Mouse (Mus musculus) left cerebral cortex, adult 9 months (tissue): ENCODE data around the gene Wap.
"Not testable (repeated sequence)": the region's sequence is repeated elsewhere in the genome, so short reads cannot be mapped to it uniquely, and the experiment has no call there.

ENCODE experiments used
- DNase-seq, 2 experiments: peaks; one replicate each; pipeline ENCODE4 v3.0.0; 2022; ENCODE audit warnings: low spot score in 2 of 2

The Wap gene

GRCm38 (mm10) chr11:6638537-6638936 is at the start of gene Wap:
Gene Wap (minus strand): TSS chr11:6638637.
- no peak for DNase-seq

- no peak for DNase-seq
Measured at GRCm38 (mm10) chr11:6684741-6685140, 46.3 kb upstream of the Wap start.

- DNase-seq: no peak
Measured at GRCm38 (mm10) chr11:6680397-6680818, 42.0 kb upstream of the Wap start.

- no peak for DNase-seq
Measured at GRCm38 (mm10) chr11:6679694-6680396, 41.4 kb upstream of the Wap start.

GRCm38 (mm10) chr11:6677530-6677929 is 39.1 kb upstream of the Wap start:
- no peak for DNase-seq

- no peak for DNase-seq
Measured at GRCm38 (mm10) chr11:6676641-6677040, 38.2 kb upstream of the Wap start.

GRCm38 (mm10) chr11:6675402-6675801 is 37.0 kb upstream of the Wap start:
- DNase-seq: no peak

GRCm38 (mm10) chr11:6674701-6675100 is 36.3 kb upstream of the Wap start:
- DNase-seq: no peak

- no peak for DNase-seq
Measured at GRCm38 (mm10) chr11:6670826-6671225, 32.4 kb upstream of the Wap start.

GRCm38 (mm10) chr11:6670044-6670443 is 31.6 kb upstream of the Wap start:
- DNase-seq: no peak

- DNase-seq: no peak
Measured at GRCm38 (mm10) chr11:6669041-6669440, 30.6 kb upstream of the Wap start.

GRCm38 (mm10) chr11:6666634-6667033 is 28.2 kb upstream of the Wap start:
- no peak for DNase-seq

- no peak for DNase-seq
Measured at GRCm38 (mm10) chr11:6661206-6661605, 22.8 kb upstream of the Wap start.

GRCm38 (mm10) chr11:6658271-6658670 is 19.8 kb upstream of the Wap start, which contains the start of gene Ramp3:
Gene Ramp3 (plus strand): TSS chr11:6658521.
- DNase-seq: no peak

- DNase-seq: peak; percentile 55 to 93
Measured at GRCm38 (mm10) chr11:6654903-6655302, 16.5 kb upstream of the Wap start.

- DNase-seq: not testable (repeated sequence)
Measured at GRCm38 (mm10) chr11:6652978-6653377, 14.5 kb upstream of the Wap start.

- no peak for DNase-seq
Measured at GRCm38 (mm10) chr11:6650519-6650918, 12.1 kb upstream of the Wap start.

GRCm38 (mm10) chr11:6647831-6648724 is 9.6 kb upstream of the Wap start:
- DNase-seq: no peak

GRCm38 (mm10) chr11:6644566-6644965 is 6.1 kb upstream of the Wap start:
- DNase-seq: no peak

GRCm38 (mm10) chr11:6639072-6639471 is 635 bp upstream of the Wap start:
- DNase-seq: no peak

- DNase-seq: no peak
Measured at GRCm38 (mm10) chr11:6636150-6636549, 2.3 kb downstream of the Wap start.

GRCm38 (mm10) chr11:6629655-6630054 is 8.8 kb downstream of the Wap start:
- DNase-seq: no peak

- peak in 1 of 2 experiments; percentile 34 for DNase-seq
Measured at GRCm38 (mm10) chr11:6628568-6628967, 9.9 kb downstream of the Wap start.
